Mouse (Mus musculus): ENCODE results near the gene Omg.

DNA sequence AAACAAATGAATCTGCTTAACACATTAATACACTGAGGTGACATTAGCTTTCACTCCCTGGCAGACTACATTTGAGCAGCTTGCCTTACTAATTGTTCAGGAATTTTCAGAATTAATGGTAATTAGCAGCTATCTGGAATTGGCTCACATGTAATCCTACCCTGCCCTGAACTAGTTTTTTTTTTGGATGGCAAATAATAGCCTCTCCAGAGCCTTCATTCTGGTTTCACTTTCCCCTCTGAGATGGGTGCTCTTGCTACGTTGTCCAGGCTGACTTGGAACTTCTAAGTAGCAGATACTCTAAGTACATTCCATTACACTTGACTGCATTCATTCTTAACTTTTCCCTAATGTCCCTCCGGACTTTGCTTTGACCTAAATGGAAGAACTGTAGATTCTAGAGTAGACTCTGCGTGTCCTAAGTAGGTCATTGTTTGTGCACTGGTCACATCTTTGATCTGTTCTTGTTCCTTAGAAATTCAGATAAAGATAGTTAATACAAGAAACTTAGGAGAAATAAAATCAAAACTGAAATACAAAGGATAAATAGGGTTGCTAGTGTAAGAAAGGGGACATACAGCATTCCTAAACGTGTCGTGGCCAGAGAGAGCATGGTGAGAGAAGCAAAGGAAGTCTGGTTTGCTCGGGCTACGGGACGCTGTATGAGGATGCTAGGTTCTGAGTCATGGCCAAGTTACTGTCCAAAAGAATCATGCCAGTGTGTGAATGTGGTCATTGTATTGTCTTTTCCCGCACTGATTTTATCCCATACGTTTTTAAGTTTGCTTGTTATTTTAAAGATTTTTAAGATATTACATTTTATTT, 8.7 kb downstream of the Omg start:
- no peak for TF ChIP-seq CHD2 (IDR thresholded peaks at IDR 0.05; ENCODE audit: low read depth, low read length)
- no peak for TF ChIP-seq ZNF384 (IDR thresholded peaks at IDR 0.05; ENCODE audit: low read depth, low read length)
- TF ChIP-seq HCFC1 (IDR thresholded peaks at IDR 0.05; ENCODE audit: borderline replicate concordance, insufficient read depth, low read length): no peak
- TF ChIP-seq ZC3H11A (IDR thresholded peaks at IDR 0.05; ENCODE audit: borderline replicate concordance, low read depth, low read length): no peak
- TF ChIP-seq MAFK (IDR thresholded peaks at IDR 0.05; ENCODE audit: insufficient read depth, low read depth, low read length): no peak
